Mouse (Mus musculus) kidney, adult 9 months (tissue): ENCODE results near the gene Gm20388.

Experiments
- DNase-seq: peaks from one replicate; pipeline ENCODE4 v3.0.0; 2022

Gm20388 gene

DNA sequence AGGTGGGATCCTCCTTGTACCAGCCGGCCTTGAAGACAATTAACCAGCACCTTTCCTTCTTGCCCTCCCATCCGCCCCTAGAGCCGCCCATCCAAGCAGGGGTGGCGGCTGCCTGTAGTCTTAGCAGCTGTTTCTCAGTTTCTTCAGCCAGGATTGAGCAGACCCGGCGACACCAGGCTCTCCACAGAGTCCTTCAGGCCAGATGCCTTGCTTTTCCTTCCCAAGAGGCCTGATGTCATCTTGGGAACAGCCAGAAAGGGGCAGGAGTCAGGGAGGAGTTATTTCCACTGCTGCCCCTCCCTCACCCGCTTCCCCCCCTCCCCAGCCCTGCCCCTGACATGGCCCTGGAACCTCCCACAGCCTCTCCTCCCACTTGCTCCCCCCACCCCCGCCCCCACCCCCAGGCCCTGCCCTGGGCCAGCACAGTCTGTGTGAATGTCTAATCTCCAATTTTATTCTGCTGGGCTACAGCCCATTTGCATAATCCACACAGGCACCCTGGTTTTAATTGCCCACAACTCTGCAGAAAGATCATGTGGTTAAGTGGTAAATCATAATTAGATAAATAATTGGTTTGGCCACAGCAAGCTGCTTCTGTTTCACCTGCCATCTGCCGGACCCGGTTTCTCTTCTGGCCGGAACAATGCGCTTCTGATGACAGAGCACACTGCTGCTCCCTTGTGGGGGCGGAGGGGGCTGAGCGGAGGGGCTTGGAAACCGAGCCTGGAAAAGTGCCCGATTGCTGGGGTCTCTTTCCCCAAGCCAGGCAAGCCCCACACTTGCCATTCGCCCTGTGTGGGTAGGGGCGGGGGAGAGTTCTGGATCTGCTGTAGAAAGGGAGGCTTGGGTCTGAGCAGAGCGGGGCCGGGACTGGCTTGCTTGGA, 610.3 kb downstream of the Gm20388 start:
- DNase-seq: no peak

DNA sequence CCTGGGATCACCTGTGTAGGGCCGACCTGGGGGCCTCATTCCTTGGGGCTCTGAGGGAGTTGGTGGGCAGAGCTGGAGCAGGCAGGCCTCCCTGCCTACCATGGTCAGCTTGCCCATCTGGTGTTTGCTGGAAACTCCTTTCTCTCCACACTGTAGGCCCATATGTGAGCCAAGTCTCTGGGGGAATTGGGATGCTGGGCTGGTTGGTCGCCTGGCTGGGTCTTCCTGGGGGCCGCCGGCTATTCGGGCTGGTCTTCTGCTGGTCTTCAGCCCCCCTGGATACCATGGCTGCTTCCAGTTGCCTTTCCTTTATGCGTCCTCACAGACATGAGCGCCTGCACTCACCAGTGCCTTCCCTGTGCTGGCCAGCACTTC, 610.9 kb downstream of the Gm20388 start:
- no peak for DNase-seq

DNA sequence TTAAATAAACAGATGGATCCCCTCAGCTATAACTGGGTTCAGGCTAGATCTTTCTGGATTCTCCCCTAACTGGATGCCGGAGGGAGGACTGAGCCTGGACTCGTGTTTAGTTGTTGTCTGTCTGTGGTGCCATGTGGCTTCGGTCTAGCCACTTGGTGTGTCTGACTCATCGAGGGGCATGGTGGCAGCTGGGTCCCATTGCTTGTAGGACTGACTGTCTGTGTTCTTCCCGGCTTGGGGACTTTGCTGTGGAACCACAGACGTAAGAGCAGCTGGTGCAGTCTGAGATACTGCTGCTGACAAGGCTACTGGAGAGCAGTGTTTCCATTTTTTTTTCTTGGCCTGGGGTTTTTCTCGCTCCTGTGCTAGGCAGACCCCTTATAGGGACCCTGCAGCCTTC, 613.0 kb downstream of the Gm20388 start:
- DNase-seq: no peak

DNA sequence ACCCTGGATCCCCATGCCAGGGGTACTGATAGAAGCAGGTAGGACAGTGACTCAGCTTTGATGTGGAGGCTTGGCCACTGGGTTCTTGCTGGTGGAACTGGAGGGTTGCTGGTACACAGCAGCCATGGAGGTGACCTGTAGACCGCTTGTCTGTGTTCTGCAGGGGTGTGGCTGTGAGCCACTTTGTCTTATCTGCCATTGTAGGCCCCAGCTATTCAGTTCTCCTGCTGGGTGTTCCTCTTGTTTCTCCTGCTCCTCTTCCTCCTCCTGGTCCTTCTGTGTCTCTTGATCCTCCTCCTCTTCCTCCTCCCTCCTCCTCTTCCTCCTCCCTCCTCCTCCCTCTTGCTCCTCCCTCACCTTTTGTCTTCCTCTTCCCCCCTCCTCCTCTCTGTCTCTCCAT, 614.5 kb downstream of the Gm20388 start:
- DNase-seq: no peak

- peak; percentile 56 for DNase-seq
Measured at GRCm38 (mm10) chr8:120525832-120526231, 615.2 kb downstream of the Gm20388 start.

DNA sequence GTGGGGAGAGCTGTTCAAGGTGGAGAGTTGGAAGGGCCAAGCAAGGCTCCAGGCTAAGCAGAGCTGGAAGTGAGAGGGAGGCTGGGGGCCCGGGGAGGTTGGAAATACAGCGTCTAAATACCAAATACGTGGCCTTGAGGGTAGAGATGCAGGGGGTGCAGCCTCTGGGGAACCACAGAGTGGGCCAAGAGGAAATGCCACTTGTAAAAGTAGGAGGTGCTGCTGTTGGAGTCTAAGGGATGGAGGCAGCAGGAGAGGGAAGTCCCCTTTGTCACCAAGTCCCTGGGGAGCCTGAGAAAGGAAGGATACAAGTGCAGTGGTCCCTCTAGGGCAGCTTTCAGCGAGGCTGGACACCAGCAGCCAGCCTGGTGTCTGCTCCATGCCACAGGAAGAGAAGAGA, 615.9 kb downstream of the Gm20388 start:
- DNase-seq: no peak

DNA sequence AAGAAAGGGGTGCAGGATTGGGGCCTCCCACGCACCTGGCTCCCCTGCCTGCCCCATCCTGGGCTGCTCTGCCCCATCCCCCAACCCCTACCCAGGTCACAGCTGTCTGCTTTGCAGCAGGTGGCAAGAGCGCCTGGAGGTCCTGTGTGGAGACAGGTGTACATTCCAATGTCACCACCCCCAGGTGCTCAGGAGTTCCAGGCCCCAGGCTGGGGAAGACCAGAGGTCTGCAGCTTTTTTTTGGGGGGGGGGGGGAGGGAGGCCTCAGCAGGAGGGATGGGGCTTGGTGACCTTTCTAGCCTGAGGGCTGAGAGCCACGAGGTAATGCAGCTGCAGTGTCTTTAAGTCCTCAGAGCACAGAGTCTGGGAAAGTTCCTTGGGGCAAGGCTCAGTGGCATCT, 617.7 kb downstream of the Gm20388 start:
- no peak for DNase-seq

- DNase-seq: peak; percentile 53
Measured at GRCm38 (mm10) chr8:120529226-120529625, 618.6 kb downstream of the Gm20388 start.

DNA sequence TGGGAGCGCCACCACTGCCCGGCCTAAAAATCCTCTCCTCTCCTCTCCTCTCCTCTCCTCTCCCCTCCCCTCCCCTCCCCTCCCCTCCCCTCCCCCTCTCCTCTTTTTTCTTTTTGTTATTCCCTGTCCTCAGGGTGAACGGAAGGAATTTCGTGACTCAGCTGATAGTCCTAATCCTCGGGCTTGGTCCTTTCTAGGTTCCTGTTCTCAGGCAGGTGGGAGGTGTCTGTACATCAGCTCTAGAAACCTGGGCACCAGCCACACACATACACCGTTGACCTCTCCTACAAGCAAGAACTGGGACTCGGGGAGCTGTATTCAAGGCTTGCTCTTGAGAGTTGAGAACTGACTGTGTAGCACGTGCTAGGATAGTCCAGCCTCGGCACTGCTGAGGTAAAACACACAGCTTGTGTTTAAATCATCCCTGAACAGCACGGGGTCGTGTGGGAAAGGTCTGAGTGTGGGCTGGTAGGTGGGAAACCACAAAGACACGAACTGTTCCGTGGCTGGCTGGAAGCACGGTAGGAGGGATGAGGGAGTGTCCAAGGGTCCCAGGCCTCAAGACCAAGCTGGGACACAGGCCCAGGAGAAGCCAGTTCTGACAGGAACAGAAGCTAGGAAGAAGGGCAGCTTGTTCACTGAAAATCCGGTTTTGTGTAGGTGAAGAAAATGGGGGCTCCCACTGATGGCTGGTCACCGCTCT, 620.5 kb downstream of the Gm20388 start:
- no peak for DNase-seq

DNA sequence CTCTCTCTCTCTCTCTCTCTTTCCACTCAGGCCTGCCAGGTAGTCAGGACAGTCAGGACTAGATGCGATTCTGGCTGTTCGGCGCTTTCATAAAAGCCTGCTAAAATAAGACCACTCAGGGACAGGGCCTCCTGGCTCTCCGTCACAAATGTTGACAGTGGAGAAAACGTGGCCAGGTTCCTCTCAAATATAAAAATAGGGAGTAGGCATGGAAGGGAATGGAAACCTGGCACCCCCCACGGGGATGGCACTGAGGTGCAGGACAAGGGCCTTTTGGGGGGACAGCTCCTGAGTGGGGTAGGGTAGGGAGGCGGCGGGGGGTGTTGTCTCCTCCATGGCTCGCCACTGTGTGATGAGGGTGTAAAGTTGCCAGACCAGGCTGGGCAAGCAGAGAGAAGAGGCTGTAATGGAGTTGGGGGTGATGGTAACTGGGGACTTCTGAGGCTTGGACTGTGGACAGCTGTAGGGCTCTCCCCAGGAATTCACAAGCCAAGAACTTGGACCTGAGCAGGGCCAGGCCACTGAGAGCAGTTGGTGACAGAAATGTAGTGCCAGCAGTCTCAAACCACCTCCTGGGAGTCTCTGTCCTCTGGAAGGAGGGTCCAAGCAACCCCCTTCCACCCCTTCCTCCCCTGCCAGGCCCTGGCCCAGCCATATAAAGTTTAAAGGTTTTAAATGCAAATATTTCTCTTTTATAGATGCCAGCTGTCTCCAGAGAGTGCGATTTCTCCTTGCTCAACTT, 621.3 kb downstream of the Gm20388 start:
- no peak for DNase-seq

DNA sequence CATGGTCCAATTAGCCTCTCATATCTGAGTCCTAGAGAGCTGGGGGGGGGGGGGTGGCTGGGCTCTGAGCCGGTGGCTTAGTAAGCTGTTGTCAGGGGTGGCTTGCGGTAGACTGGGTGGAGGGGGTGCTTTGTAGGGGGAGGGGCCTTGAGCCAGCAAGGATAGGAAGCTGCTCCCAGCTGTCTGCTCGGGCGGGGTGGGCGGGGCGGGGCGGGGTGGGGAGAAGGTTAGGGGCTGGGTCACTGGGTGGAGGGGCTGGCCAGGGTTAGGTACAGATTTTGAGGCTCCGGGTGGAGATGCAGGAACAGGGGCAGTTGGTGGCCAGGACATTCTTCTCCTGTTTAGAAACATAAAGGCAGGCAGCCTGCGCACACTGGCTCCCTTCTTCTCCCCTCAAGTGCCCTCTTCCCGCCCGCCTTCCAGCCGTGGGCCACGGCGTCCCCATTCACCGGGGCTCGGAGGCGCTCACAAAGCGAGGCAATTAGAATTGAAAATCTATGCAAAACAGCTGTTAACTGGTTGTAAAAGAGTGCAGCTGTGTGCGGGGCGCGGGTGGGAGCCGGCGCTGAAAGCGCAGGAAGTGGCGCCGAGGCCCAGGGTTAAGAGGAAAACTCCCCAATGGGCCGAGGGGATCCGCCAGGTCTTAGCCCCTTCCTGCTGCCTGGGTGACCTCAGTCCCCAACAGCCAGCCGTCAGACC, 622.0 kb downstream of the Gm20388 start:
- DNase-seq: no peak

GRCm38 (mm10) chr8:120533380-120533779, 622.7 kb downstream of the Gm20388 start:
- no peak for DNase-seq

- DNase-seq: no peak
Measured at GRCm38 (mm10) chr8:120534080-120534479, 623.4 kb downstream of the Gm20388 start.

GRCm38 (mm10) chr8:120534504-120535368, 624.1 kb downstream of the Gm20388 start:
- DNase-seq: peak; percentile 90

DNA sequence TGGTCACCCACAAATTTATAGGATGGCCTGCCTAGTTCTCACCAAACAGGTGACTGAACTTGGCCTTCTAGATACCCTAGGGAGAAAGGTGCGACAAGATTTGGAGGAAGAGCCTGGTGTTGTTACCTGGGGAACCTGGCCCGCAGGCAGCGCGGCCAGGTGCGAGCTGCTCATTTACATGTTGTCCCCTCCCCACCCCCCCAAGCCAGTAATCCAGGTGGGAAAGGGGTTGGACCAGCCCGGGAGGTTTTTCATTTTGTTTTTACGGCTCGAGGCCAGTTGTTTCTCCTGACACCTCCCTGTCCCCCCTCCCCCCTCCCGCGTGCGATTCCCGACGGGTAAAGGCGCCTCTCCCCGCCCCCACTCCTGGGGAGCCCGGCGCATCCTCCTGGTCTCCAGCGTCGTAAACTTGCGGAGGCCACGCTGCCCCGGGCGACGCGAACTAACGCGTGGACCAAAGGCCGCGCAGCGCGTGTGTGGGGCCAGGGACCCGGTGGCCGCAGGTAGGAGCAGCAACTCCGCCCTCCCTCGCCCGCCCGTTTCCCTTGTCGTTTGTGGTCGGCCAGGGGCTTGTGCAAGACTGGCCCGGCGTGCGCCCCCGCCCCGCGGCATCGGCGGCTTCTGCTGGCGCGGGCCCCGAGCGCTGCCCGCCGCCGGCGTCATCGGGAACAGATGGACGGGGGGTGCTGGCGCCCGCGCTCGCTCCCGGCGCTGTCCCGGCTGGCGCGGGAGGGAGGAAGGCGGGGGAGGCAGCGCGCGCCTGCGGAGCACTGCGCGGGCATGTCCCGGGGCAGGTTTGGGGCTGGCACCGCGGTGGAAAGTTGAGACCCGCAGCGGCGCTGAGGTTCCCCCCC, 625.0 kb downstream of the Gm20388 start:
- DNase-seq: peak; percentile 38

DNA sequence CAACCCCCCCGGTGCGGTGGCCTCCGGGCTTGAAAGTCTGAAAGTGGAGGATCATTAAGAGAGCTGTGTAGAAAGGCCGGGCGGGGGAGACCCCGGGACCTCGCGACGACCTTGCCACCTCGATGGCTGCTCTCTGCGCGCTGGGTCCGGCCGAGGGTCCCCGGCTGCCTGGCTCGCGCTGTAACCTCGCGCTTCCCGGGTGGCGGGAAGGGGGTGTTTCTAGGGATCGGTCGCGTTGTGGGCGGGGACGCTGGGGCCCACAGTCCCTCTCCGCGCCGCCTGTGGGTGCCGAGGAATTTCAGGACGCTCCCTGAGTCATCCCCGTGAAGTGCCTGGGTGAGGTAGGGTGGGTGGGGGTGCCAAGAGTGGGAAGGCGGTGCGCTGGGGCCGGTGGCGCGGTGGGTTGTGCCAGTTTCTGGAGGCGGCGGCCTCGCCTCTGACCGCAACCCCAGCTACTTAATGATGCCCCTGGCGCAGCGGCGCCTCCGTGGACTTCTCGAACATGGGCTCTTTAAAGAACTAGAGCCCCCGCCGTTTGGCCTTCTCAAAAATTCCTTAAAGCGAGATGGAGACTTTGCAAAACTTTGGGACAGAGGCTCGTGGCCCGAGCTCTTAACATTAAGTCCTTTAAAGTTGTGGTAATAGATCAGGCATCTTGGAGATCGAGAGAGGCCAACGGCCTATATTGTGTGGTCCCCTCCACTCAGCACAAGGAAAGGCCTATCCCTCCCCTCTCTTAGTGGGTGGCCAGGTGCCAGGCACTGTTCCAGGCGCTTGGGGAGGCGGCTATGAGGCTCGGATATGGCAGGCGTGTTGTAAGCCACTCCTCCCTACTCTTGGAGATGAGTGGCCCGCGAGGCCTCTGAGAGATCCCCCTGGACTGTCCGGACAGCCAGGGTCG, 625.9 kb downstream of the Gm20388 start:
- DNase-seq: peak; percentile 42

DNA sequence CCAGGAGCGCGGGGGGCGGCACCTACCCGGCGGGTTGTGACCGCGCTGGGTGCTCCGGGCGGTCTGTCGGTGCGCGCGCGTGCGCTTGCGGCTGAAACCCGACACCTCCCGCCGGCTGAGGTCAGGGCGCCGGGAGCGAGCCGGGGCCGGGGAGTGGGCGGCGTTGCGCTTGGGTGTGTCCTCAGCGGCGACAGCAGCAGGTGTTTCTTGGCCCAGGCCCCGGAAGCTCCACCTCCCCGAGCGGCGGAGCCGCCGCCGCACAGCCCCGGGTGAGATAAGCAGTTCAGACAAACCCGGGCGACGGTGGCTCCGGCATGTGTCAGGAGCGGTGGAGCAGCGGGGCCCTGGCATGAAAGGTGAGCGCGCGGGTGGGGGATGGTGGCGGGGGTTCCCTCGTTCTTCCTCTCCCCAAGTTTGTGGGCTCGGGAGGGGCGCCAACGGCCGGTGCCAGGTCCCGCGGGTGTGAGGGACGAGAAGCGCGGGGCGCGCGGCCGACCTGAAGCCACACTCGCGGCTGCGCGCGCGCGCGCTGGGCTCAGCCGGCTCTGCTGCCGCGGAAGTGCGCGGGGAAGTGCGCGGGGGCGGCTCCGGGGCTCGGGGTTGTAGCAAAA, 626.7 kb downstream of the Gm20388 start:
- peak; percentile 88 for DNase-seq

DNA sequence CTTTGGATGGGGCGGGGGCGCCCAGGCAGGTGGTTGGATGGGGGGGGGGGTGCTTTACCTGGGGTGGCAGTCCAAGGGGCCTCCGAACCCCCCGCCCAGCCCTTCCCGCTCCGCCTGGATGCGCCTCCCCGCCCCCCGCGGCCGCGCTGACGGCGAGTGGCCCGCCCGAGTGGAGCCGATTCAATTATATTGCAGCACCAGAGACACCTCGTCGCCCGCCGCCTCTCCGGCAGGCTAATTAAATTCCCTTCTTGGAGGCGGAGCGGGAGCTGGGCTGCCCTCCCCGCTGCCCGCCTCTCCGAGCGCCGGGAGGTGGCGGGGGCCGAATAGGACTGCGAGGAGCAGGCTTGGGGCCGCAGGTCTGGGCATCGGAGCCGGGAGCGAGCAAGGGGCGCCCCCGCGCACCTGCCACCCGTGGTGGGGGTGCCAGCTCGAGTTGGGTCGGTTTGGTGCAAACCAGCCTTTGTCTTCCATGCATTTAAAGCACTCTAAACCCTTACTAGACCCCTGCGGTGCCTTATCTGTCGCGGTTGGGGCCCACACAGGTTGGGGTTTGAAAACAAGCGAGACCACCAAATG, 627.3 kb downstream of the Gm20388 start:
- peak; percentile 71 for DNase-seq
